Mouse (Mus musculus) heart, embryonic 16.5 days (tissue): ENCODE measurements at regions not wholly inside any gene's neighbourhood (a gene's known extent, or its start where the extent isn't known, plus 50 kb on each side); places are given as distances from the start of the nearest gene placed in this dataset.

ENCODE experiments used
- ATAC-seq: fragments of 200-750 bp; cut with Nextera tagmentation; replicated peaks from 2 replicates; pipeline ENCODE4 v1.8.0; 2017; ENCODE audit warnings: moderate number of reproducible peaks; ENCODE audit not compliant: insufficient read depth, low FRiP score; ENCODE audit errors: extremely low read depth
- H3K27ac ChIP-seq: fragments of 300-500 bp; sonication (generic); 2 replicates; pipeline ENCODE4 v1.5.1; 2014; ENCODE audit warnings: mild to moderate bottlenecking, low read length, control low read depth, moderate library complexity
- H3K27me3 ChIP-seq: fragments of 300-500 bp; sonication (generic); 2 replicates; pipeline ENCODE4 v1.6.1; 2014; ENCODE audit warnings: low read length, mixed read lengths; ENCODE audit not compliant: control insufficient read depth, insufficient read depth
- H3K36me3 ChIP-seq: fragments of 300-500 bp; sonication (generic); 2 replicates; pipeline ENCODE4 v1.6.1; 2014; ENCODE audit not compliant: control insufficient read depth, insufficient read depth
- H3K4me1 ChIP-seq: fragments of 300-500 bp; sonication (generic); 2 replicates; pipeline ENCODE4 v1.6.1; 2014; ENCODE audit warnings: low read length, mixed read lengths; ENCODE audit not compliant: control insufficient read depth, insufficient read depth
- H3K4me2 ChIP-seq: fragments of 300-500 bp; sonication (generic); 2 replicates; pipeline ENCODE4 v1.6.1; 2014; ENCODE audit warnings: low read depth, mild to moderate bottlenecking, control low read depth, low read length
- H3K4me3 ChIP-seq: fragments of 300-500 bp; sonication (generic); 2 replicates; pipeline ENCODE4 v1.5.1; 2014; ENCODE audit warnings: mild to moderate bottlenecking, control low read depth, low read length
- H3K9ac ChIP-seq: fragments of 300-500 bp; sonication (generic); 2 replicates; pipeline ENCODE4 v1.6.1; 2014; ENCODE audit warnings: low read length, control low read depth
- H3K9me3 ChIP-seq: fragments of 300-500 bp; sonication (generic); replicated peaks from 2 replicates; pipeline ENCODE4 v1.6.1; 2016; ENCODE audit warnings: low read length; ENCODE audit not compliant: control insufficient read depth
- WGBS: fragments of 180-500 bp; shearing (Covaris S2); extraction: QIAGEN DNeasy Blood & Tissue Kit; methylation state at CpG from one replicate; pipeline ENCODE4 v1.1.7; 2014; 5-methylcytosine and 5-hydroxymethylcytosine counted together

GRCm38 (mm10) chr4:30776816-30777442 lies 1187.0 kb upstream of the Map3k7 start:
- Histone ChIP-seq H3K4me3 (no peak overlapping the region), H3K27me3 (no peaks in the 10 kb centered on the region), H3K4me2 (no peak overlapping the region), H3K4me1 (no peaks in the 10 kb centered on the region), H3K9ac (no peak overlapping the region), H3K36me3 (no peaks in the 10 kb centered on the region), H3K27ac (no peak overlapping the region), H3K9me3 (no peaks in the 10 kb centered on the region)
- ATAC-seq: no peak
- 64% methylated on average over 2 of the region's 2 CpGs for WGBS

DNA sequence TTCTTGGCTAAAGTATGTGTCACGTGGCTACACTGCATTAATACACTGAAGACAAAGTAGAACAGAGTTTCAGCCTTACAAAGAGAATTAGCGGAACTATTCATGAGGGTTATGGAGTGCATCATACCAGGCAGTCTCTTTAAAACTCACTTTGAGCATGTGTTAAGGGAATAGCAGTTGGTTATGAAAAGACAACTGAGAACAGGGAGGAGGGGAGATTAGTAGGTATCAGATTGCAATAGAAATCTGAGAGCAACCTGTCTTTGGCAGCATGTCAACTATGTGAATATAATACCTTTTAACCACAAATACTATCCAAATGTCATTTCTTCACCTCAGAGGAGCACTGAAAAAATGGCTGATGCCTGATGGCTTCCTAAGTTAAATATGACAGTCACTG lies 1182.2 kb upstream of the Map3k7 start:
- Histone ChIP-seq H3K4me3 (no peak overlapping the region), H3K36me3 (no peaks in the 10 kb centered on the region), H3K27ac (no peak overlapping the region), H3K9ac (no peak overlapping the region), H3K4me1 (no peaks in the 10 kb centered on the region), H3K4me2 (no peak overlapping the region), H3K9me3 (no peaks in the 10 kb centered on the region), H3K27me3 (no peaks in the 10 kb centered on the region)
- no peak for ATAC-seq
- 62% methylated on average over 2 of the region's 2 CpGs for WGBS

DNA sequence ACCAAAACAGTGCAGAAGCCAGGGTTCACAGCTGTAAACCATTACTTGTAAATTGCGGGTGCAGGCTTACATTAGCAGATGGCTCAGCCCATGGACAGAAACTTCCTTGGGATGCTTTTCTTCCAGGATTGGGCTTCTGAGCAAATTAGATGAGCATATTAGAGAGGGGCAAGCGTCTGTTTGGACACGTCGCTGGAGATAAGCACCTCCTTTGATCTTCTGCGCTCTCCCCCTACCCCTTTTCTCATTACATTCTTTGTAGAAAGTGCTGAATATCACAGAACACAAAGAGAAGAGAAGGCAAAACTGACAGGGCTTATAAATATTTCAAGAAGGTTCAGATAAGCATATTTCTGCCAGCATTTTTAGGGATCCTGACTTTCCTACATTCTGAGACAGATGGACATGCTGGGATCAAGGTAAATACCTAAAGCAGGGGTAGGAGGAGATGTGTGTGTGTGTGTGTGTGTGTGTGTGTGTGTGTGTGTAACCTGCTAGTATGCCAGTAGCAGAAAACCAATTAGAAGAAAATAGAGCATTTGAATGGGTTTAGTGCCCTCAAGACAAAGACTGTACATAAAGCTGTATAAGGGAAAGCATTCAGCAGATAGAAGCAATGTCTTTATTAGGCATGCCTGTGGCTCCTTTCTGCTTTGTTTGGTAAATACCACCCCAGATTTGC lies 1173.8 kb upstream of the Map3k7 start:
- H3K36me3 ChIP-seq: no peaks in the 10 kb centered on the region
- no peak overlapping the region for H3K4me2 ChIP-seq
- WGBS: 39% methylated on average over 5 of the region's 5 CpGs
- H3K9ac ChIP-seq: no peak overlapping the region
- H3K4me3 ChIP-seq: no peak overlapping the region
- no peak for ATAC-seq
- H3K27me3 ChIP-seq: no peaks in the 10 kb centered on the region
- no peaks in the 10 kb centered on the region for H3K9me3 ChIP-seq
- no peak overlapping the region for H3K27ac ChIP-seq
- H3K4me1 ChIP-seq: no peaks in the 10 kb centered on the region

GRCm38 (mm10) chr4:30809798-30810197 lies 1154.1 kb upstream of the Map3k7 start:
- no peak overlapping the region for H3K27ac ChIP-seq
- no peaks in the 10 kb centered on the region for H3K27me3 ChIP-seq
- H3K36me3 ChIP-seq: no peaks in the 10 kb centered on the region
- H3K9ac ChIP-seq: no peak overlapping the region
- ATAC-seq: no peak
- no peaks in the 10 kb centered on the region for H3K9me3 ChIP-seq
- H3K4me3 ChIP-seq: no peak overlapping the region
- no peak overlapping the region for H3K4me2 ChIP-seq
- no peaks in the 10 kb centered on the region for H3K4me1 ChIP-seq

- Histone ChIP-seq H3K4me3 (no peak overlapping the region), H3K4me1 (no peaks in the 10 kb centered on the region), H3K27ac (no peak overlapping the region), H3K27me3 (no peaks in the 10 kb centered on the region), H3K4me2 (no peak overlapping the region), H3K9ac (no peak overlapping the region), H3K9me3 (no peaks in the 10 kb centered on the region), H3K36me3 (no peaks in the 10 kb centered on the region)
- 63% methylated on average over 5 of the region's 5 CpGs for WGBS
- ATAC-seq: no peak
These were observed 1108.4 kb upstream of the Map3k7 start for GRCm38 (mm10) chr4:30855361-30856056.

DNA sequence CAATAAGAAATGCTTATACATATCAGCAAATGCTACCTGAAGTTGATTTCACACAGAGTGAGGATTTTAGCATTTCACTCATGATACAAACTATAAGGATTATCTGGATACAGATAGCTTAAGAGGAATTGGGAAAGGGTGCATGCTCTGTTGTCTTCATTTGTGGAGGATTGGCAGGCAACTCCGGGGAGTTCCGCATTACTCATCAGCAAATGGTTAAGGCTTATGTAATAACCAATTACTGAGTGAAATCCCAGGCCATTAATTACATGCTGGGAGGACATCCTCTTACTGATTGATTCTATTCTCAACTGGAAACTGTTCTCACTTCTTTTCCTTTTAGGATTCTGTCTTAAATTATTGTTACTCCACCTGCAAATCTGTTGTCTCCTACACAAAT lies 1058.9 kb upstream of the Map3k7 start:
- H3K27ac ChIP-seq: no peak overlapping the region
- H3K4me1 ChIP-seq: no peaks in the 10 kb centered on the region
- H3K9me3 ChIP-seq: no peaks in the 10 kb centered on the region
- H3K4me3 ChIP-seq: no peak overlapping the region
- no peak for ATAC-seq
- WGBS: 68% methylated on average over 2 of the region's 2 CpGs
- no peaks in the 10 kb centered on the region for H3K36me3 ChIP-seq
- no peak overlapping the region for H3K4me2 ChIP-seq
- no peak overlapping the region for H3K9ac ChIP-seq
- H3K27me3 ChIP-seq: no peaks in the 10 kb centered on the region

DNA sequence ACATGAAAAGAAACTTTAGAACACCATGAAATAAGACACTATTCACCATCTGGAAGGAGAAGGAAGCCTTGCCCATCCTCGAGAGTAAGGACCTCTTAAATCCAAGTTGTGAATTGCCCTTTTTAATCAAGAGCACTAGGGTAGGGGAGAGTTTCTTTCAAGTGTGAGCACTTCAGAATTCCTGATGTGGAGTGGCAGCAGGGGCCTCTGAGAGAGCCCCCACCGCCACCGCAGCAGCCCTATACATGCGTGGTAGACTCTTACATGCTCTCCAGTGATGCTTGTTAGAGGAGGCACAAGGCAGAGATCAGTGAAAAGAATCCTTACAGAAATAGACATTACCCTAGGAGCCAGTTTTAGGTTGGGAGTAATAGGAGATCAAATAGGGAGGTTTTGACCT lies 1041.0 kb upstream of the Map3k7 start:
- ATAC-seq: no peak
- H3K4me3 ChIP-seq: no peak overlapping the region
- H3K36me3 ChIP-seq: no peaks in the 10 kb centered on the region
- no peaks in the 10 kb centered on the region for H3K9me3 ChIP-seq
- H3K27me3 ChIP-seq: no peaks in the 10 kb centered on the region
- H3K4me1 ChIP-seq: no peaks in the 10 kb centered on the region
- WGBS: 66% methylated on average over 4 of the region's 4 CpGs
- no peak overlapping the region for H3K9ac ChIP-seq
- no peak overlapping the region for H3K4me2 ChIP-seq
- H3K27ac ChIP-seq: no peak overlapping the region

DNA sequence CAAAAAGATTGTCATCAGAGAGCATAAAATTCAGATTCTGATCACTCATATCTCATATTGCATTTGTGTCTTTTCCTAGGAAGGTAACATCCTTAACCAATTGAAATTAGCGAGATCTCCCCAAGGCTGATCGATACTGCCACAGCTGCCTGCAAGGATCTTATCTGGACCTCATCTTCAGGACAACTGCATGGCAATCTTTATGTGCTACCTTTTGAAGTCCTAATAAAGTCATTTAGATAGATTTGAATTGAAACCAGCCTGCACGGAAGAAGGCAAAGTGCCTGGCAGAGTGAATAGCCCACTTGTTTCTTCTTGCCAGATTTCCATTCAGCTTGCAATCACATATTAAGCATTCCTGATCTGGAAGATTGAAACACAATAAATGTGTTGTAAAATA lies 1031.5 kb upstream of the Map3k7 start:
- no peak for ATAC-seq
- no peak overlapping the region for H3K27ac ChIP-seq
- no peaks in the 10 kb centered on the region for H3K36me3 ChIP-seq
- no peak overlapping the region for H3K4me2 ChIP-seq
- H3K4me3 ChIP-seq: no peak overlapping the region
- no peaks in the 10 kb centered on the region for H3K4me1 ChIP-seq
- no peaks in the 10 kb centered on the region for H3K27me3 ChIP-seq
- no peak overlapping the region for H3K9ac ChIP-seq
- no peaks in the 10 kb centered on the region for H3K9me3 ChIP-seq
- 75% methylated on average over 3 of the region's 3 CpGs for WGBS
